Mouse (Mus musculus): Measurements from ENCODE around the gene Fshb.

DNA sequence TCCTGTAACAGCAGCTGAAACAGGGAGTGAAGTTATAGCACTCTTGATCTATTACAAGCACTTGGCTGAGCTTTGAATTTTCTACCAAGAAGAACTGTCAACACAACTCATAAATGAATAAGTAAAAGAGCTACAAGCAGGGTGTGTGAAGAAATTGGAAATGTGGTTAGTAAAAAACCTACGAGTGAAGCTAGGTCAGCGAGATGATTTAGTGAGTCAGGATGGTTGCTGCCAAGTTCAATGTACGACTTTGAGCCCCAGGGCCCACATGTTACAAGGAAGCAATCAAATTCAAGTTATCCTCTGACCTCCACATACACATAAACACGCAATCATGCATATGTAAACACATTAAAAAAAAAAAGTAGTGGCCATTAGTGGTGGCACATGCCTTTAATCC is 46.3 kb downstream of the Fshb start:
- no peak for TF ChIP-seq CTCF (IDR thresholded peaks at IDR 0.05; ENCODE audit: borderline replicate concordance, insufficient read depth, low read depth, low read length)
- no peak for TF ChIP-seq POLR2A (IDR thresholded peaks at IDR 0.05; ENCODE audit: borderline replicate concordance, insufficient read depth, low read length)

Data from cerebellum, adult 2 months (tissue).